Mouse (Mus musculus): Measurements from ENCODE around the gene Piga. TPM values are rescaled to one million over a fixed set of nuclear protein-coding genes. Genes with fewer than 3 reads are reported as not detected.

The Piga gene
- total and polyA plus RNA-seq, 3 experiments: 1.0 to 28.4 (median 27.4) TPM

DNA sequence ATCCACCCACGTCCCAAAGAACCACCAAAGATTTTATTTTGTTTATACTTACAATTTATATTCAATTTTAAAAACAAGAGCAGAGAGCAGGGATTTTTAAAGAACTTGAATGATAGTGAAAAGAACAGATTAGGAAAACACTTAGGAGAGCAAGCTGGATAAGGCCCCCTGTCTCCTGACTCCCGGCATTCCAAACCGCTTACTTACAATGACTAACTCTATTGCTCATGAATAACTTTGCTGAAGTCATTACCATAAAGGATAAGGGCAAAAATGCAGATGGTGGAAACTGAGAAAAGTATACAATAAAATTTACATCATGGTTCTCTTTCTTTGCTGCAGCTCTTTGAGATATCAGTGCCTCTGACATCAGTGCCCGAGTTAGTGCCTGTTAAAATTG is 25.5 kb upstream of the Piga start:
- TF ChIP-seq POLR2AphosphoS5 (IDR thresholded peaks at IDR 0.05; ENCODE audit: insufficient replicate concordance, low read depth, low read length) (no peak), GATA1 (IDR thresholded peaks at IDR 0.05; ENCODE audit: borderline replicate concordance, low read length) (no peak), GATA2 (IDR thresholded peaks at IDR 0.05; ENCODE audit: borderline replicate concordance, low read depth, low read length) (no peak), TAL1 (conservative IDR thresholded peaks at IDR 0.05; ENCODE audit: low read depth, low read length) (no peak), CTCF (IDR thresholded peaks at IDR 0.05; ENCODE audit: low read depth, low read length) (no peak)
- H3K36me3 ChIP-seq (replicated peaks): no peaks in the 10 kb centered on the region
- H3K27me3 ChIP-seq (ENCODE audit: insufficient read depth, low read length): 0 out of 2 replicates have a peak, but pooled peaks cover 3% of the 10 kb centered on the region
- H3K4me3 ChIP-seq (ENCODE audit: low read depth, low read length): no peak overlapping the region
- H3K4me1 ChIP-seq (ENCODE audit: insufficient read depth, low read depth, low read length): no peaks in the 10 kb centered on the region
- H3K9me3 ChIP-seq (replicated peaks): no peaks in the 10 kb centered on the region
- ATAC-seq (ENCODE audit: extremely low read depth, insufficient number of reproducible peaks, low FRiP score, poor library complexity, severe bottlenecking) (no peak), DNase-seq (ENCODE audit: low spot score) (no peak)

DNA sequence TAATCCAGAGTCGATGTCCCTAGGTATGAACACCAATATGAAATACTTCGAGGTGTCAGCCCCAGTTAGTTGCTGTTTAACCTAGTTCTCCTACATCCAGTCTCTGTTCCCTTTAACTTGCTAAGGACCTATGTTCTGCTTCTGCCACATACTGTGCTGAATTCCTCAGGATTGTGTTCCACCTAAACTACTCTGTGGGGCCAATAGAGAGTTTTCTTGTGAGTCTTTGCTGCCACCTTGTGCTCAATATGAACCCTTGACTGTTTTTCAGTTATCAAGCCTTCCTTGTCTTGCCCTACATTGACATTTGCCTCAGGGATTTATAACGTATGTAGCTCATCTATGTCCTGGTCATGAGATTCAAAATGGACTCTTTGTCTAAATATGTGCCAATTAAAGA is 21.1 kb upstream of the Piga start:
- TF ChIP-seq TAL1 (conservative IDR thresholded peaks at IDR 0.05; ENCODE audit: low read depth, low read length): no peak
- DNase-seq (ENCODE audit: low spot score) (no peak), ATAC-seq (ENCODE audit: extremely low read depth, insufficient number of reproducible peaks, low FRiP score, poor library complexity, severe bottlenecking) (no peak)

DNA sequence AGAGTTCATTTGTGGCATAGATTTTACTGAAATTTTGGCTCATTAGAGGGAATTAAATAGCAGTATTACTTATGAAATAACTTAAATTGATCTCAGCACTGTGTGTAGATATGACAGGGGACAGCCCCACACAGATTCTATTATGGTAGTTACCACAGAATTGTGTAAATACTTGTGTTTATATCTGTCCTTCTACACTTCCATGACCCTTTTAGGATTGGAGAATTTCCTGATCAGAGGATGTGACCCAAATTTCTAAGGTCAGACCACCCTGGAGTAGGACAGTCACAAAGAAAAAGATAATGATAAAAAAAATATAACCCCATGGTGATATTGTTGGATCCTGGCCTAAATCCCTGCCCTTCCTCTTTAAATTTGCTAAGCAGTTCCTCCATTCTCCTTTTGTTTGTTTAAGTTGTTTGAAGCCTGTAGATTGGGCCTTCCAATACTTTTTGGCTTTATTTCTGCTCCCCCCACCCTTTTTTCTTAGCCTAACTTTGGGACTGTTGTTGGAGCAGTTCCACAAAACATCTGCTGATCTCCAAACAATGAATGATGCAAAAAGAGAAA is 14.4 kb upstream of the Piga start:
- Histone ChIP-seq H3K4me1 (ENCODE audit: insufficient read depth, low read depth, low read length) (no peaks in the 10 kb centered on the region), H3K9me3 (replicated peaks) (no peaks in the 10 kb centered on the region), H3K4me3 (ENCODE audit: low read depth, low read length) (no peak overlapping the region), H3K27me3 (ENCODE audit: insufficient read depth, low read length) (peaks cover 12% of the 10 kb centered on the region), H3K36me3 (replicated peaks) (no peaks in the 10 kb centered on the region)
- no peak for TF ChIP-seq GATA2 (IDR thresholded peaks at IDR 0.05; ENCODE audit: borderline replicate concordance, low read depth, low read length)
- DNase-seq (ENCODE audit: low spot score): no peak
- ATAC-seq (ENCODE audit: extremely low read depth, insufficient number of reproducible peaks, low FRiP score, poor library complexity, severe bottlenecking): no peak

More for the DNA sequence above, 21.1 kb upstream of the Piga start:
- H3K27me3 ChIP-seq (ENCODE audit: insufficient read depth, low read length): 0 out of 2 replicates have a peak, but pooled peaks cover 3% of the 10 kb centered on the region
- H3K9me3 ChIP-seq (replicated peaks): no peaks in the 10 kb centered on the region
- no peak overlapping the region for H3K4me3 ChIP-seq (ENCODE audit: low read depth, low read length)
- no peaks in the 10 kb centered on the region for H3K36me3 ChIP-seq (replicated peaks)
- no peaks in the 10 kb centered on the region for H3K4me1 ChIP-seq (ENCODE audit: insufficient read depth, low read depth, low read length)

DNA sequence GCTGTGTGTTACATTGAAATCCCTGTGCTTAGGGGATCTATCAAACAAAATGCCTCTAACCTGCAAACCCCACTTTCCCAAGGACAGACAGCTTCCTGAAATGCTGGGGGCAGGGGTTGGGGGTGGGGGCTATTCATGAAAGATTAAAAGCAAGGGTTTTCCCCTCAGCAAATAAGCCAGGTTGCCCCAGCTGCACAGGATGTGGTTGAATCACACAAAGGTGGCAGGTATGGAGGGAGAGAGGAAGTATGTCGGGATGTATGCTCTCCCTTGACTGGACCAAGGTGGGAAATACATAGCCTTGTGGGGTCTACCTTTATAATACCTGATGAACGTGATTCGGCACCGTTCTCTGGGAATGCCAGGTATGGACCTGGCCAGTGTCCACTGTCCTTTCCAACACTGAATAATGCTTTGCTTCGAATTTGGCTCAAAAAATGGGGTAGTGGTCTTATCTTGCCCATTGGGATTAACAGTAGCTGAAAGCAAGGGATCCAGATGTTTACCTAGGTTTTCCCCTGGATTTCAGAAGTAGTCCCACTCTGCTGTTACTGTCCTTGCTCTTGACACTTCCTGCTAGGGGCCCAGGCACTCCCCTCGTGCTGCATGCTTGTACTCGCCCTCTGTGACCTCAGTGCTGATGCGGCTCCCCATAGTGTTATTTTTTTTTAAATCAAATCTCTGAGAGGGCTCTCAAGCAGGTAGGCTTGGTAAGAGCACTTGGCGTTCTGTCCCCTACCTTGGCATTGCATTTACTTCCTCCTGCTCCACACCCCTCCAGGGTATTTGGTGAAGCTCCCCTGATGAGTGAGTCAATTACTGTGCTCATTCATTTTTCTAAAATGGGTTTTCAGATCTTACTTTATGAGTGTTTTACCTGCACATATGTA is 13.2 kb upstream of the Piga start:
- H3K4me3 ChIP-seq (ENCODE audit: low read depth, low read length): no peak overlapping the region
- no peaks in the 10 kb centered on the region for H3K9me3 ChIP-seq (replicated peaks)
- DNase-seq (ENCODE audit: low spot score): no peak
- no peaks in the 10 kb centered on the region for H3K4me1 ChIP-seq (ENCODE audit: insufficient read depth, low read depth, low read length)
- H3K36me3 ChIP-seq (replicated peaks): no peaks in the 10 kb centered on the region
- H3K27me3 ChIP-seq (ENCODE audit: insufficient read depth, low read length): peaks cover 12% of the 10 kb centered on the region
- no peak for ATAC-seq (ENCODE audit: extremely low read depth, insufficient number of reproducible peaks, low FRiP score, poor library complexity, severe bottlenecking)
- TF ChIP-seq TAL1 (conservative IDR thresholded peaks at IDR 0.05; ENCODE audit: low read depth, low read length) (no peak), GATA1 (IDR thresholded peaks at IDR 0.05; ENCODE audit: borderline replicate concordance, low read length) (no peak), POLR2AphosphoS5 (IDR thresholded peaks at IDR 0.05; ENCODE audit: insufficient replicate concordance, low read depth, low read length) (no peak), CTCF (IDR thresholded peaks at IDR 0.05; ENCODE audit: low read depth, low read length) (no peak), GATA2 (IDR thresholded peaks at IDR 0.05; ENCODE audit: borderline replicate concordance, low read depth, low read length) (no peak)

DNA sequence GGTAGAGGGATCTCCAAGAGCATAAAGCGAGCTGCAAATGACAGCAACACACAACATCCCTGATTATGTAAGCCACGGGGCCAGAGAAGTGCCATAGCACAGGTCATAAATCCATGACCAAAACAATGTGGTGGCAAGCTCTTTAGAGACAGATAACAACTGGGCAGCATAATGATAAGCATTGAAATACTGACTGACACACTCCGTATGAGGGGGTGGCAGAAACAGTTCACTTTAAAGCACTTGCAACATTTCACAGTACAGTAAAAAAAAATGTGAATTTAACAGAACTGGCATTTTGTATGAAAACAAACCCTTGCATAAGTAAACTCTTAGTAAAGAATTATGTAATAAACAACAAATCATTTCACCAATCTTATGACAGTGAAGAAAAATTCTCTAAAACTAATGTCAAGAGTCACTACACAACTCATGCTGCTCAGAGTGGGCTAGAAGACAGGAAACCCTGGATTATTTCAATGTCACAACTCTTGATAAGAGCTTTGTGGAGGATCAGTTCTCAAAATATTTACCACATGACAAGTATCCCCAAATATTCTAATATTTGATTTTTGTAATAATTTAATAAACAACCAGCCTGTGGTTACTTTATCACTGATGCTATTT is 11.2 kb upstream of the Piga start:
- peaks cover 12% of the 10 kb centered on the region for H3K27me3 ChIP-seq (ENCODE audit: insufficient read depth, low read length)
- DNase-seq (ENCODE audit: low spot score): no peak
- H3K4me3 ChIP-seq (ENCODE audit: low read depth, low read length): no peak overlapping the region
- H3K4me1 ChIP-seq (ENCODE audit: insufficient read depth, low read depth, low read length): no peaks in the 10 kb centered on the region
- ATAC-seq (ENCODE audit: extremely low read depth, insufficient number of reproducible peaks, low FRiP score, poor library complexity, severe bottlenecking): no peak
- no peaks in the 10 kb centered on the region for H3K36me3 ChIP-seq (replicated peaks)
- H3K9me3 ChIP-seq (replicated peaks): no peaks in the 10 kb centered on the region
- TF ChIP-seq CTCF (IDR thresholded peaks at IDR 0.05; ENCODE audit: low read depth, low read length) (no peak), GATA1 (IDR thresholded peaks at IDR 0.05; ENCODE audit: borderline replicate concordance, low read length) (no peak), POLR2AphosphoS5 (IDR thresholded peaks at IDR 0.05; ENCODE audit: insufficient replicate concordance, low read depth, low read length) (no peak), GATA2 (IDR thresholded peaks at IDR 0.05; ENCODE audit: borderline replicate concordance, low read depth, low read length) (no peak), TAL1 (conservative IDR thresholded peaks at IDR 0.05; ENCODE audit: low read depth, low read length) (no peak)

DNA sequence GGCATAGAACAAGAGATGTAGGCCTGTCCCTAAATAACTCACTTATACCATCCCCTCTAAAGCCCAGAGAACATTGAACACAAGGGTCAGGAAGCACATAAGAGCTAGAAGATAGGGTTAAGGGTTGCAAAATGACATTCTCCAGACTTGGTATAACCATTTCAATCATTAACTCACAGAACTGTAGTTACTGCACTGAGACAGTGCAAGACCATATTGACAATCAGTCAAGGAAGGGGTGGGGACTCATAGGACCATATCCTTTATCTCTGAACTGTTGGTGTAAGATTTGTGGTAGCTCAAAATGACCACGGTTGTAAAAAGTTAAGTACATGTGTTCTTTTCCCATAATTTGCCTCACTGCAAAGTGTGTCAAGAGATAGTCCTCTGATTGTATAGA is 9.0 kb upstream of the Piga start:
- DNase-seq (ENCODE audit: low spot score): no peak
- Histone ChIP-seq H3K4me3 (ENCODE audit: low read depth, low read length) (no peak overlapping the region), H3K4me1 (ENCODE audit: insufficient read depth, low read depth, low read length) (no peaks in the 10 kb centered on the region), H3K9me3 (replicated peaks) (no peaks in the 10 kb centered on the region), H3K36me3 (replicated peaks) (no peaks in the 10 kb centered on the region), H3K27me3 (ENCODE audit: insufficient read depth, low read length) (peaks cover 12% of the 10 kb centered on the region)
- no peak for ATAC-seq (ENCODE audit: extremely low read depth, insufficient number of reproducible peaks, low FRiP score, poor library complexity, severe bottlenecking)
- TF ChIP-seq TAL1 (conservative IDR thresholded peaks at IDR 0.05; ENCODE audit: low read depth, low read length): no peak
- TF ChIP-seq GATA2 (IDR thresholded peaks at IDR 0.05; ENCODE audit: borderline replicate concordance, low read depth, low read length): no peak
- TF ChIP-seq GATA1 (IDR thresholded peaks at IDR 0.05; ENCODE audit: borderline replicate concordance, low read length): no peak
- TF ChIP-seq CTCF (IDR thresholded peaks at IDR 0.05; ENCODE audit: low read depth, low read length): no peak
- TF ChIP-seq POLR2AphosphoS5 (IDR thresholded peaks at IDR 0.05; ENCODE audit: insufficient replicate concordance, low read depth, low read length): no peak
